Mouse (Mus musculus) midbrain, embryonic 15.5 days (tissue): ENCODE results near the gene D430042O09Rik. TPM values are rescaled to one million over a fixed set of nuclear protein-coding genes. Genes with fewer than 3 reads are reported as not detected.
"Not testable (repeated sequence)": the region's sequence is repeated elsewhere in the genome, so short reads cannot be mapped to it uniquely, and the experiment has no call there.

Experiments used
- ATAC-seq: fragments of 200-750 bp; cut with Nextera tagmentation; replicated peaks from 2 replicates; pipeline ENCODE4 v1.8.0; 2017; ENCODE audit warnings: moderate TSS enrichment
- H3K27ac ChIP-seq: fragments of 300-500 bp; sonication (generic); 2 replicates; pipeline ENCODE4 v1.5.1; 2015; ENCODE audit warnings: mild to moderate bottlenecking, inconsistent platforms
- H3K27me3 ChIP-seq: fragments of 300-500 bp; sonication (generic); replicated peaks from 2 replicates; pipeline ENCODE4 v1.6.1; 2015; ENCODE audit warnings: inconsistent platforms
- H3K36me3 ChIP-seq: fragments of 300-500 bp; sonication (generic); replicated peaks from 2 replicates; pipeline ENCODE4 v1.6.1; 2015; ENCODE audit warnings: inconsistent platforms
- H3K4me1 ChIP-seq: fragments of 300-500 bp; sonication (generic); 2 replicates; pipeline ENCODE4 v1.6.1; 2015; ENCODE audit warnings: inconsistent platforms
- H3K4me2 ChIP-seq: fragments of 300-500 bp; sonication (generic); 2 replicates; pipeline ENCODE4 v1.6.1; 2015; ENCODE audit warnings: inconsistent platforms, mild to moderate bottlenecking, moderate library complexity
- H3K4me3 ChIP-seq: fragments of 300-500 bp; sonication (generic); 2 replicates; pipeline ENCODE4 v1.5.1; 2015; ENCODE audit warnings: mild to moderate bottlenecking, inconsistent platforms
- H3K9ac ChIP-seq: fragments of 300-500 bp; sonication (generic); 2 replicates; pipeline ENCODE4 v1.6.1; 2015; ENCODE audit warnings: mild to moderate bottlenecking, inconsistent platforms
- H3K9me3 ChIP-seq: fragments of 300-500 bp; sonication (generic); 2 replicates; pipeline ENCODE4 v1.6.1; 2016; ENCODE audit warnings: inconsistent platforms
- WGBS: fragments of 180-500 bp; shearing (Covaris S2); methylation state at CpG from one replicate; pipeline ENCODE4 v1.1.7; 2015; ENCODE audit warnings: mixed read lengths; 5-methylcytosine and 5-hydroxymethylcytosine counted together
- polyA plus RNA-seq: library from polyadenylated mRNA; unstranded; fragments of >200 nt; fragmentation: Nextera tagmentation; extraction: Ambion mirVana; gene quantifications from 2 replicates; pipeline ENCODE4 v1.2.1, GENCODE M21; 2015

Gene D430042O09Rik
- 7.4 and 7.7 TPM in 2 replicates for polyA plus RNA-seq

- peaks cover 43% of the 10 kb centered on the region for H3K4me1 ChIP-seq
- H3K27me3 ChIP-seq = no peaks in the 10 kb centered on the region
- H3K4me2 ChIP-seq = peak within 1 kb of the TSS; percentile 84
- under 1% methylated on average over 45 of the region's 45 CpGs for WGBS
- ATAC-seq = peak; percentile 99
- peak within 1 kb of the TSS; percentile 88 for H3K9ac ChIP-seq
- no peaks in the 10 kb centered on the region for H3K9me3 ChIP-seq
- H3K36me3 ChIP-seq = peaks cover 12% of the 10 kb centered on the region; the same call in 1 of the 2 replicates
- H3K4me3 ChIP-seq = peak within 1 kb of the TSS; percentile 89
- peak within 1 kb of the TSS; percentile 82 for H3K27ac ChIP-seq
Measured at GRCm38 (mm10) chr7:125707593-125708022, at the start of gene D430042O09Rik, which contains the start of gene Gtf3c1. TSS of gene D430042O09Rik (plus strand) at chr7:125707888. TSS of gene Gtf3c1 (minus strand) at chr7:125707780.

GRCm38 (mm10) chr7:125663654-125664053 lies 44.0 kb upstream of the D430042O09Rik start:
- H3K4me1 ChIP-seq = no peaks in the 10 kb centered on the region
- H3K27me3 ChIP-seq = no peaks in the 10 kb centered on the region
- H3K4me2 ChIP-seq = no peak overlapping the region
- H3K9ac ChIP-seq = no peak overlapping the region
- 84% methylated on average over 3 of the region's 3 CpGs for WGBS
- no peak overlapping the region for H3K4me3 ChIP-seq
- H3K9me3 ChIP-seq = no peaks in the 10 kb centered on the region
- H3K27ac ChIP-seq = no peak overlapping the region
- H3K36me3 ChIP-seq = peaks cover 50% of the 10 kb centered on the region
- no peak for ATAC-seq

- Histone ChIP-seq H3K4me1 (no peaks in the 10 kb centered on the region), H3K9ac (no peak overlapping the region), H3K9me3 (no peaks in the 10 kb centered on the region), H3K27me3 (no peaks in the 10 kb centered on the region), H3K27ac (no peak overlapping the region), H3K4me2 (no peak overlapping the region), H3K4me3 (no peak overlapping the region), H3K36me3 (peaks cover 79% of the 10 kb centered on the region)
- ATAC-seq = no peak
- WGBS = 98% methylated on average over 6 of the region's 6 CpGs
Measured at GRCm38 (mm10) chr7:125670865-125671264, 36.8 kb upstream of the D430042O09Rik start.

- H3K4me1 ChIP-seq = no peaks in the 10 kb centered on the region
- no peak overlapping the region for H3K4me3 ChIP-seq
- H3K36me3 ChIP-seq = peaks cover 83% of the 10 kb centered on the region
- ATAC-seq = no peak
- H3K9ac ChIP-seq = no peak overlapping the region
- H3K27ac ChIP-seq = no peak overlapping the region
- no peak overlapping the region for H3K4me2 ChIP-seq
- H3K9me3 ChIP-seq = no peaks in the 10 kb centered on the region
- H3K27me3 ChIP-seq = no peaks in the 10 kb centered on the region
- 96% methylated on average over 8 of the region's 8 CpGs for WGBS
Measured at GRCm38 (mm10) chr7:125671396-125671795, 36.3 kb upstream of the D430042O09Rik start.

GRCm38 (mm10) chr7:125674916-125675315 lies 32.8 kb upstream of the D430042O09Rik start:
- no peak overlapping the region for H3K4me2 ChIP-seq
- H3K27me3 ChIP-seq = no peaks in the 10 kb centered on the region
- no peak overlapping the region for H3K9ac ChIP-seq
- no peaks in the 10 kb centered on the region for H3K9me3 ChIP-seq
- peaks cover 85% of the 10 kb centered on the region for H3K36me3 ChIP-seq
- no peak overlapping the region for H3K27ac ChIP-seq
- 92% methylated on average over 2 of the region's 2 CpGs for WGBS
- no peak for ATAC-seq
- H3K4me3 ChIP-seq = no peak overlapping the region
- no peaks in the 10 kb centered on the region for H3K4me1 ChIP-seq

GRCm38 (mm10) chr7:125678756-125679155 lies 28.9 kb upstream of the D430042O09Rik start:
- H3K4me1 ChIP-seq = no peaks in the 10 kb centered on the region
- no peaks in the 10 kb centered on the region for H3K9me3 ChIP-seq
- 52% methylated on average over 8 of the region's 8 CpGs for WGBS
- peaks cover 62% of the 10 kb centered on the region for H3K36me3 ChIP-seq
- no peak for ATAC-seq
- H3K27ac ChIP-seq = no peak overlapping the region
- H3K27me3 ChIP-seq = no peaks in the 10 kb centered on the region
- no peak overlapping the region for H3K9ac ChIP-seq
- H3K4me3 ChIP-seq = no peak overlapping the region
- no peak overlapping the region for H3K4me2 ChIP-seq

GRCm38 (mm10) chr7:125679936-125680335 lies 27.8 kb upstream of the D430042O09Rik start:
- 50% methylated on average over 9 of the region's 9 CpGs for WGBS

GRCm38 (mm10) chr7:125690516-125690915 lies 17.2 kb upstream of the D430042O09Rik start:
- no peak overlapping the region for H3K4me3 ChIP-seq
- no peak overlapping the region for H3K4me2 ChIP-seq
- WGBS = 96% methylated on average over 4 of the region's 4 CpGs
- H3K4me1 ChIP-seq = no peaks in the 10 kb centered on the region
- no peaks in the 10 kb centered on the region for H3K9me3 ChIP-seq
- no peak overlapping the region for H3K9ac ChIP-seq
- H3K27me3 ChIP-seq = no peaks in the 10 kb centered on the region
- no peak overlapping the region for H3K27ac ChIP-seq
- H3K36me3 ChIP-seq = peaks cover 39% of the 10 kb centered on the region
- no peak for ATAC-seq

More at GRCm38 (mm10) chr7:125679936-125680335, 27.8 kb upstream of the D430042O09Rik start:
- H3K4me3 ChIP-seq = no peak overlapping the region
- no peaks in the 10 kb centered on the region for H3K27me3 ChIP-seq
- peaks cover 52% of the 10 kb centered on the region; the same call in 1 of the 2 replicates for H3K36me3 ChIP-seq
- no peak overlapping the region for H3K9ac ChIP-seq
- no peaks in the 10 kb centered on the region for H3K4me1 ChIP-seq
- H3K27ac ChIP-seq = no peak overlapping the region
- no peak overlapping the region for H3K4me2 ChIP-seq
- ATAC-seq = no peak
- H3K9me3 ChIP-seq = no peaks in the 10 kb centered on the region

GRCm38 (mm10) chr7:125694056-125694455 lies 13.6 kb upstream of the D430042O09Rik start:
- Histone ChIP-seq H3K9me3 (no peaks in the 10 kb centered on the region), H3K4me2 (no peak overlapping the region), H3K36me3 (peaks cover 63% of the 10 kb centered on the region), H3K4me3 (no peak overlapping the region), H3K9ac (no peak overlapping the region), H3K27ac (no peak overlapping the region), H3K4me1 (no peaks in the 10 kb centered on the region), H3K27me3 (no peaks in the 10 kb centered on the region)
- WGBS = 84% methylated on average over 5 of the region's 5 CpGs
- no peak for ATAC-seq

GRCm38 (mm10) chr7:125702791-125703190 lies 4.9 kb upstream of the D430042O09Rik start:
- Histone ChIP-seq H3K36me3 (peaks cover 58% of the 10 kb centered on the region), H3K9me3 (no peaks in the 10 kb centered on the region), H3K27me3 (no peaks in the 10 kb centered on the region), H3K27ac (no peak overlapping the region), H3K4me2 (no peak overlapping the region), H3K4me3 (no peak overlapping the region), H3K9ac (no peak overlapping the region), H3K4me1 (peaks cover 27% of the 10 kb centered on the region)
- ATAC-seq = no peak
- WGBS = 93% methylated on average over 1 of the region's 1 CpGs

- H3K9me3 ChIP-seq = no peaks in the 10 kb centered on the region
- peak; percentile 85 for ATAC-seq
- peaks cover 43% of the 10 kb centered on the region for H3K4me1 ChIP-seq
- H3K27ac ChIP-seq = peak overlapping the region; percentile 82
- H3K36me3 ChIP-seq = peaks cover 17% of the 10 kb centered on the region; the same call in 1 of the 2 replicates
- H3K4me3 ChIP-seq = peak overlapping the region; percentile 89
- under 1% methylated on average over 24 of the region's 24 CpGs for WGBS
- peak overlapping the region; percentile 78 for H3K9ac ChIP-seq
- no peaks in the 10 kb centered on the region for H3K27me3 ChIP-seq
- peak overlapping the region; percentile 84 for H3K4me2 ChIP-seq
Measured at GRCm38 (mm10) chr7:125707186-125707585, 502 bp upstream of the D430042O09Rik start.

GRCm38 (mm10) chr7:125708100-125708499 lies 412 bp downstream of the D430042O09Rik start:
- H3K4me2 ChIP-seq = peak overlapping the region; percentile 84
- peaks cover 43% of the 10 kb centered on the region for H3K4me1 ChIP-seq
- peak overlapping the region; percentile 88 for H3K9ac ChIP-seq
- no peaks in the 10 kb centered on the region for H3K27me3 ChIP-seq
- peaks cover 8% of the 10 kb centered on the region; the same call in 1 of the 2 replicates for H3K36me3 ChIP-seq
- ATAC-seq = no peak
- peak overlapping the region; percentile 89 for H3K4me3 ChIP-seq
- H3K27ac ChIP-seq = peak overlapping the region; percentile 79
- WGBS = 1% methylated on average over 15 of the region's 15 CpGs
- H3K9me3 ChIP-seq = no peaks in the 10 kb centered on the region

GRCm38 (mm10) chr7:125713542-125714055 lies 5.9 kb downstream of the D430042O09Rik start:
- H3K4me1 ChIP-seq = peaks cover 11% of the 10 kb centered on the region
- not testable (repeated sequence) for H3K4me2 ChIP-seq, H3K27me3 ChIP-seq, H3K4me3 ChIP-seq, H3K9me3 ChIP-seq, H3K36me3 ChIP-seq, ATAC-seq, H3K27ac ChIP-seq, H3K9ac ChIP-seq
- 87% methylated on average over 7 of the region's 7 CpGs for WGBS
